Mouse (Mus musculus) spleen, postnatal 10 days (tissue): ENCODE data around the gene Fam208b.
"Not testable (repeated sequence)": the region's sequence is repeated elsewhere in the genome, so short reads cannot be mapped to it uniquely, and the experiment has no call there.

Source experiments
- DNase-seq, 2 experiments: peaks; one replicate each; pipeline ENCODE4 v3.0.0; 2021 to 2022; ENCODE audit warnings: low spot score in 2 of 2

Gene Fam208b

DNA sequence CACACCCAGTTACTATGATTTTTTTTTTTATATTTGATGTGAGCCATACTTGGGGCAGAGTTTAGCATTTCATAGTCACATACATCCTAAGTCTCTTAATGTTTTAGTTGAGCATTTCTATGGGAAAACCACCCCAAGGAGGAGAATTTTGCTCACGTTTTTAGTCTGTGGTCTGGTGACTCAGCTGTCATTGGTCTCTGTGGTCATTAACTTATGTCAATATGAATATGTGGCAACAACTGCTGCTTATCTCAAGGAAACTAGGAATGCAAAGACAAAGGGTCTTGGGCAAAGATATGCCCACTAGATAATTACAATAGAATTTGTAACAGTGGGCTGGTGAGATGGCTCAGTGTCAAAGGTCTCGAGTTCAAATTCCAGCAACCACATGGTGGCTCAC, 47.0 kb downstream of the Fam208b start:
- DNase-seq: no peak

DNA sequence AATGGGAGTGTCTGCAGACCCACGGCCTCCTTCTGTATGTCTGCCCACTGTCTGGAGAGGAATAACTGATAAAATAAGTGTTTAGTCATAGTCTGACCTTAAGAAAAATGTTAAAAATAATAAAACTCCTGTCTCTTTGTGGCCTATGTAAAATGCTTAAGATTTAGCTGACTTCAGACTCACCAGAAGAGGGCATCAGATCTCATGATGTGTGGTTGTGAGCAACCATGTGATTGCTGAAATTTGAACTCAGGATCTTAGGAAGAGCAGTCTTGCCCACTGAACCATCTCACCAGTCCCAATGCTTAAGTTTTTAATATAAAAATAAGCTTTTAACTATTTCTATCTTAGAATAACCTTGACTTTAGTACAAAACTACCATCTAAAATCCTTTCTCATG, 47.8 kb downstream of the Fam208b start:
- DNase-seq: no peak

DNA sequence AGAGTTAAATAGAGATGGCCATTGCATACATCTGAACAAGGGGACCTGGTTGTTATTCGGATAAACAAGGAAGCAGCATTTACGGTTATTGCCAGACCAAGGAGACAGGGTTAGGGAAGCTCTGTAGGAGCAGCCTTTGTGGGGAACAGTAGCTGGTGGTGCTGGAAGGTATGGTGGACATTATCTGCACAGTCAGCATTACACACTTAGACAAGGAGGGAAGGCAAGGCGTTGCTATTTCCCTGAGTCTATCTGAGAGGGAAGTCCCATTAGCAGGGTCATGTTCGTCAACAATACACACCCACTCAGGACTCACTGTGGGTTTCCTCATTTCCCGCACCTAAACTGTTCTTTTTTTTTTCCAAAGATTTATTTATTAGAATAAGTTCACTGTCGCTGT, 63.1 kb downstream of the Fam208b start:
- no peak for DNase-seq

DNA sequence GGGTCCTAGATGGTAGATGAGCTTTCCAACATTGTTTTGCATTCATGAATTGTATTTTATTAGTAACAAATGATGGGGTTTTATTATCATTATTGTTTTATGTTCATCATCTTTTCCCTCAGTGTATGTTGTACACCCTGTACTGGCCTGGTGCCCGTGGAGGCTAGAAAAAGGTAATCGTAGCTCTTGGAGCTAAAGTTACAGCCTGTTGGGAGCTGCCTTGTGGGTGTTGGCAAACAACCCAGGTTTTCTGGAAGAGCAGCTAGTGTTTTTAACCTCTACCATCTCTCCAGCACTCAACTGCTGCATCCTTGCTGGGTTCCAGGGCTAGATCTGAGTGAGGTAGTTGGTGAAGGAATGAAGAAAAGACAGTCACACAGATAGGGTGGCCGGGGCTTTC, 63.5 kb downstream of the Fam208b start:
- no peak for DNase-seq

DNA sequence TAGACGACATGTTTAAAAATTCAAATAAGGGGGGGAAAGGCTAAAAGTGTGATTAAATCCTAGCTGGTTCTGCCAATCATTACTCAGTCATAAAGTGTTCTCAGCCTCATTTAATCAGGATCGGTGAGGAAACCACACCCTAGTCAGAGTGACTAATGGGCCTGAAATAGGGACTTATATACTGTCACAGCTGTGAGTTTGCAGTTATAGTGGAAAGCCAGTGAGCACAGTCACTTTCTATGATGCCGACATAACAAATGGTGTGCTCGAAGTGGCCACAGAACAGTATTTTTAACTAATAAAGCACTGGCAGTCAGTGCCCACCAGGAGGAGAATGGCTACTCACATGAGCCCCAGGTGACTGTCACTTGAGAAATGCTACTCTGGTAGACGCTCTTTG, 66.0 kb downstream of the Fam208b start:
- no peak for DNase-seq

DNA sequence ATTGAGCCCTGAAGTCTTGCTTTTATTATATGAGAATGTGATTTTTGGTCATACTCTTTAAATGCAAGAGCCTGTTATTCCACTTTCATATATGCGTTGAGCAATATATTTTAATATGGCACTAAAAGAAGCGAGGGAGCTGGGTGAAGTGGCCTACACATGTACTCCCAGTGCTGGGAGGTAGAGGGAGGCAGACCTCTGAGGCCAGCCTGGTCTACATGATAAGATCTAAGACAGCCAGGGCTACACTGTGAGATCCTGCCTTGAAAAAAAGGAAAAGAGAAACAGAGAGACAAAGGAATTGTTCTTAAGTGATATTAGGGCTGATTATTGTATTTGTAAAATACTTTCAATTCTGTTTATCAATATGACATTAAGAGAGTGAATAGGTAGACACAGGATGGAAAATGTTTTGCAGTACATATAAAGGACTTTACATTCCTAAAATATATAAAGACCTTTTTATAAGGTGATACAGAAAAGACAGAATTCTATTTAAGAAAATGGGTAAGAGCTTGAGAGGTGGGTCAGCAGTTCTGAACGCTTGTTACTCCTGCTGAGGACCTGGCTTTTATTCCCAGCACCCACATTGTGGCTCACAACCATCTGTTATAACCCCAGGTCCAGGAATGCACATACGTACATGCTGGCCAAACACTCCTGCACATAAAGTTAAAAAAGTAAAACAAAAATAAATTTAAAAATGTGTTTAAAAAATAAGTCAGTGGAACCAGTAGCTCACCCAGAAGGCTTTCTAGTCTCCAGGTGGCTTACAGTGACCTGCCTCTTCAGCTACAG, 66.6 kb downstream of the Fam208b start:
- DNase-seq: no peak

DNA sequence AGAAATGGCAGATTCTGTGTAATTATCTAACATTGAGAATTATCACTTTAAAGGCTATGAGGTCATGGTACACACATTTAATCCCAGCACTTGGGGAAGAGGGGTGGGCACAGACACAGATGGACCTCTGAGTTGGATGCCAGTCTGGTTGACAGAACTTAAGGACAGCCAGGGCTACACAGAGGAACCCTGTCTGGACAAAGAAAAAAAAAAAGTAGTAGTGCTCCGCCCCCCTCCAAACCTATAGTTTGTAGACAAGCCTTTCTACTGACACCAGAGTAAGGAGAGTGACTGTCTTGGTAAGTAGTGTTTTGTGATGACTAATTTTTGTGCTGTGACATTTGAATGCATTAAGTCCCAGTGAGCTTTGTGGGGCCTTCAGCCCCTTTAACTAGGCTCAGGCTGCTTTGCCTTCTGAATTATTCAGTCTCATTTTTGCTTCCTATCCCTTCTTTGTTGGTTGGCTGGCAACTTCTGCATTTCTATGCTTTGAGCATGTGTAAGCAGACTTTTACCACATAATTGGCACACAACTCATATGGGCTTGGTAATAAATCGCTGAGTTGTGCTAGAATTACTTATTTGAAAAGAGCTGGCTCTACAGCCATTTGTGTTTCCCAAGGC, 69.6 kb downstream of the Fam208b start:
- DNase-seq: no peak

DNA sequence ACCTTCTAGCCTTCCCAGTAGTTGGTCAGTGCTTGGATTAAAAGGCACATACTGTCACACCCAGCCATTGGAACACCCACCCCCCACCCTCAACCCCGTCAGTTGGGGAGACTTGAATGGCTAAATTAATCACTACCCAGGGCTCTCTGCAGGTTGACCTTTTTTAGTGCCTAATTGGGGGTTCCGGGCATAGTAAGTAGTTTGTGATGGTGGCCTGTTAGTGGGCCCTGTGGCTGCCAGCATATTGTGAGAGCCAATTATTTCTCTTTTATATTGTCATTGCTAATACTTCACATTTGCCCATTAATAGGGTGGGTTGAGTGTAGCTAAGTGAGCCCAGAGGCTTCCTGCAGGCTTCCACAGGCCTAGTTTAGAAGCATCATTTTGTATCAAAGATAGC, 70.7 kb downstream of the Fam208b start:
- no peak for DNase-seq

DNA sequence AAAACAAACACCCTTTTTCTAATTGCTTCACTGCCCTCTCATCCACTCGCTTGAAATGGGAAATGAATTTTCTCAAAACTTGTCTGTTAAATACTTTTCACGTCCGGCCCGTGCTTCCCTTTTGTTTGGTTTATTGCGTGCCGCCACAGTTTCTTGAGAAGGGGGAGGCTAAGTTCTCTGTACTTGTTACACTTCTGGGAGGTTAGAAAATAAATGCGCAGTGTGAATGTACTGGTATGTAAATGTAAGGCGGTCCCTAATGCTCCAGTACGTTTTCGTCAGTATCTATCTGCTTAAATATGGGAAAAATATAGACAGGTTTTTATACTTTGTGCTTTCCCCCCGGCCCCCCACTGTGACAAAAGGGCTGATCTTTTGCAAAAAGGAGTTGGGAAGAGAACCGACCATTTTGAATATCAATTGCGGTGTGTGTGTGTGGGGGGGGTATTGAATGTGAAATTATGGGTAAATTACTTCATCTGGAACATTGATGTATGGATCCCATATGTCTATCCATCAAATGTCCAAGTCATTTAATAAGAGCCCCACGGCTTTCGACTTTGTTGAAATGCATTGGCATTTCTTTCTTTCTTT, 71.8 kb downstream of the Fam208b start:
- DNase-seq: peak in 1 of 2 experiments; percentile 26

DNA sequence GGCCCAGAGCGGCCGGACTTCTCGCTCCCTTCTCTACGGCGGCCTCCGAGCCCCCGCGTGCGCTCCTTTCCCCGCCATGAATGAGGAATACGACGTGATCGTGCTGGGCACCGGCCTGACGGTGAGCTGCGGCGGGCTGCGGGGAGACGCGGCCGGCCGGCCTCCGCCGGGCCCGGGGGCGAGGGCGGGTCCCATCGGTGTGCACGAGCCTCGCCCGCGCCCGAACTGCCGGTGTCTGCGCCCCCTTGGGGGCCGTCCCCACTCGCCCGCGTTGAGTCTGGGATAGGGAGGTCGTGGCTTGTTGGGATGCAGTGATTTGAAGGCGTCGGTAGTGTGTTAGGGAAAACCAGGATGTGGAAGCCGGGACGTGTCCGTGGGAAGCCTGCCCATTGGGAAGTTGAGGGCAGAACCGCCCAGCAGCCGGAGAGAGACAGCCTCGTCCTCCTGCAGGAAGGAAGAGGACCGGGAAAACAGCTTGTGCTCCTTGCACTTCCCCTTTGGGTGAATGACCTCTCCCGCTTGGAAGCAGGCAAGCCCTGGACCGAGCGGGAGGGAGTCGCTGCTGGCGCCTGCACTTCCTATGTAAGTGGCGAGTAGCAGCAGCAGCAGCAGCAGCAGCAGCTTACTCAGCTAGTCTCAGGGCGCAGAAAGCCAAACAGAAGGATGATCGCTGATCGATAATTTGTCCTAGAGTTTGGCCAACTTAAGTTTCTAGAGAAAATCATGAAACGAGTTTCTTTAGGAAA, 72.5 kb downstream of the Fam208b start:
- DNase-seq: peak; percentile 59 to 63

DNA sequence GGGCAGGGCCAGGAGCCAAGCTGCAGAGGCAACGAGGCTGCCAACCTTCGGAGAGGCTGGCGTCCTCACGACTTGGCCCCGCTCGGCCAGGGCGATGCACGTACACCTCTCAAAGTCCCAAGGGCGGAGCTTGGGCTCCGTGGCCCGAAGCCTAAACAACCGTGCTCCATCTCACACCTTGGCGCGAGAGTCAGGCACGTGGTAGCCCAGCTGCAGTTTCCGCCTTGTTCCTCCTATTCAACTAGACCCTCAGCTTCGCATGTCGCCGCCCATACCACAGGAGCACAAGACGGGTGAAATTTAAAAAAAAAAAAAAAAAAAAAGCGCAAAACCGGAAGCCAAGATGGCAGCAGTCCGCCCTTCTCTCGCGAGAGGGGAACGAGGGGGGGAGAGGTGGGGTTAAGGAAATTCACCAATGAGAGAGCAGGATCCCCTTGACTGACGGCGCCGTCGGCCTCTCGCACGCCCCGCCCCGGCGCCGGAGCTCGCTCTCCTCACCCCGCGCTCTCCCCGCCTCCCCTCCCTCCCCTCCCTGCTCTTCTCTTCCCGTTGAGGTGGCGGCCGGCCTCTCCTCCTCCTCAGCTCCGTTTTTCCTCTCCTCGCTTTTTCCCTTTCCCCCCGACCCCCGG, 73.2 kb downstream of the Fam208b start, which contains the start of gene Gdi2:
Gene Gdi2, plus strand, starts transcription at position 470 of the 629 bp plus-strand sequence.
- DNase-seq: peak; percentile 94 to 97

DNA sequence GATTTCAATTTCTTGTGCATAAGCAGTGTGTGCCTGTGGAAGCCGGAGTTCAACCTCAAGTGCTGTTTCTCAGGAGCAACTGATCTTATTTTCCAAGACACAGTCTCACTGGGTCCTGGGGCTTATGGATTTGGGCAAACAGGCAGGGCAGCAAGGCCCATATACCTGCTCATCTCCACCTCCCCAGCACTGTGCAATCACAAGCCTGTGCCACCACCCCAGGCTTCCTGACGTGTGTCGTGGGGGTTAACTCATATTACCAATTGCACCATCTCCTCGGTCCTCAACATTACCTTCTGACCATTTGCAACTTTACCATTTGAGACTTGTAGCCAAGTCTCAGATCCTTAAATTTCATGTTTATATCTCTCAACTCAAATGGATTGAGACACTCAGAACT, 76.8 kb downstream of the Fam208b start:
- DNase-seq: no peak

DNA sequence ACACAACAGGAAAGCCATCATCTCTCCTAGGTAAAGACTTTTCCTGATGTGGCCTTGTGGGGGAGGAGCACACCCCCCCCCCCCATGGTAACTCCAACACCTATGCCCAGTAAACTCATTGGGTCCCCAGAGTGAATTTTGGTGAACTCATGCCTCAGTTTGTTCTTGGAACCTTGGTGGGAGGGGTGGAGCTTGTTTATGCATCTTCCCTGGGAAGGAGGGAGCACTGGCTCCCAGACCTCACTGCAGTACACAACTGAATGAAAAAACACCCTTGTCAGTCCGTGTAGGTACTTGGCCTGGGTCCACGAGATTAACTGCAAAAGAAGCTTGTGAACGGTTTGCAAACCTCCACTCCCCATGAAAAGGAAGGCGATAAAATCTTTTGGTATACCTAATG, 78.5 kb downstream of the Fam208b start:
- no peak for DNase-seq

DNA sequence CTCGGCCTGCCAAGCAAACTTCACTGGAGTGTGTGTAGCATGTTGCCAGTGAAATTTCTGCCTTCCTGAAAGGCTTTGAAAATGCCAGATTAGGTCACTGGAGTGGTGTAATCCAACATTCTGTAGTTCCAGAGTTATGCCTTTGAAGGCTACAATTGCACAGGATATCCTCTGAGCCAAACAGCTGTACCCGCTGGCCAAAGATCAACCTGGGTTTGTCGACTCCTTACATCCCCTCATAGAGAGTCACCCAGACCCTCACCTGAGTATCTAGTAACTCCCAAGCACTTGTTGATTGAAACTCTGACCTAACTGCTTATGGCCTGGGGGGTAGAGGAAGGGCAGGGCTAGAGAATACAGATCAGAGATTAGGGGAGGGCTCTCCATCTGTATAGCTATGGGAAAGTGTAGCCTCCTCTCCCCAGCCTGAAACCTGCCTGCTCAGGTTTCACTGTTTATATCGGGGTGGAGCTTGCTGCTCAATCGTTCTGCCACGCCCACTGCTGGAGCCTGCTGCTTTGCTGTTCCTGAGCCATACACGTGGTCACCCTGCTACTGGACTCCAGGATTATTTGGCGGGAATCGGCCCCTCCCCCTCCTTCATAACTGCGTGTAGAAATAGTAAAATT, 79.1 kb downstream of the Fam208b start:
- DNase-seq: no peak

DNA sequence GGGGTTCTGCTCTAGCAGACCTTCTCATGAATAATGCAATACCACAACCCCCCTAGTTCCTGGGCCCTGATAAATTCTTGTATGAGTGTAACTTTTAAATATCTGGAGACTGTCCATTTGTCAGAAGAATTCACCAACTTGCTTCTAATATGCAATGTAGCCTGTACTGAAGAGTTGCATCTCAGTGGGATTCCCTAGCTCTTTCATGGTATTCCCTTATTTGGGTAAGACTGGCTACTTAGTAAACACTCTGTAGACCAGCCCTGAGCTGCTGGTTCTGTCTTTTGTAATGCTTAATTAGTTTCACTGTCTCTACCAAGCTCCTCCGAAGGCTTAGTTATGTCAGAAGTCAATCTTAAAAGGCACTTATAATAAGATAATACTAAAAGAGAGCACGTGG, 79.7 kb downstream of the Fam208b start:
- not testable (repeated sequence) for DNase-seq

DNA sequence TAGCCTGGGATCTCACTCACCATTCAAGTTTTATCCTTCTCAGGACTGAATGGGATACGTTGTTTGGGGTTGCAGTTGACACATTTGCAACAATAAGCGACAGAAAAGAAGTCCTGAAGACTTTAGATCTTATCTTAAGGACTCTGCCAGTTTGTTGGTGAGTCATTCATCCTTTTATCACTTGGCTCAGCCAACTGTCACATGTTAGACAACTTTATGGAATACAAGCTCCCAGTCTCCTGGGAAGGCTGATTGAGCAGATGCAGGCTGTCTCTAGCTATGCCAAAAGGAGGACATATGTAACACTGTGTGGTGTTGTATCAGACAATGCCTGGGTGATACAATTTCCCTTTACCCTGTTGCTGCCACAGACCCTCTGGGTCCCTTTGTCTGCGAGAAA, 80.5 kb downstream of the Fam208b start:
- no peak for DNase-seq

DNA sequence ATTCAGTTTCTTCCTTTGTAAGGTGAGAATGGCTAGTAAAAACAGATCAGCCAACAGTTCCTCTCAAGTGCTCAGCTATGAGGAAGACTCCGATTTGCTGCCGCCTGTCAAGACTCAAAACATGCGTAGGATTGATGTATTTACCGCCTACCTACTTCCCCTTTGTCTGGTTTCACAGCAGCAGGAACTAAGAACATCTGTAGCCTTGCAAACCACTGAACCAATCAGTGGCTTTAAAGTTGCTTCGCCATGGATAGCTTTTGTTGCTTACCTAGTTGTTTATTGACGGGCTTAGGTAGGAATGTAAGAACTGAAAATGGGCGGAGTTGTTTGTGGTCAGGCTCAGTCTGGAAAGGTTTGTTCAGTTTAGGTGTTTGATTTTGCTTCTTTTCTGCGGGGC, 84.6 kb downstream of the Fam208b start:
- peak in 1 of 2 experiments; percentile 48 for DNase-seq

DNA sequence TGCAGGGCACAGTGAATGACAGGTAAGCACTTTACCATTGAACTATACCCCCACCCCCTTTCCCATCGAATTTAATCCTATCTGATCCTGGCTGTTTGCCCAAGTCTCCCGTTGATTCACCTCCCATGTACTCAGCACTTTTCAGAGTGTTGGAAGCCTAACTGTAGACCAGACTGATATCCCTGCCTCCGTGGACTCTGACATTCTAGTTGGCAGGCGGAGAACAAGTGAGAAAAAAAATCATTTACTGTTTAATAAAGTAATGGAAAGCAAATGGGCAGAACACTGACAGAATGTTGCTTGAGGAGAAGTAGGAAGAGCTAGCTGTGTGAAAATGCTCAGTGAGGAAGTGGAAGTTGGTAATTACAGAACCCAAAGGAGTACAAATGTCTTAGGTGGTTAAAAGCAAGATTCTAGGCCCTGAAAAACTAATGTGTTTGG, 85.3 kb downstream of the Fam208b start:
- DNase-seq: no peak

DNA sequence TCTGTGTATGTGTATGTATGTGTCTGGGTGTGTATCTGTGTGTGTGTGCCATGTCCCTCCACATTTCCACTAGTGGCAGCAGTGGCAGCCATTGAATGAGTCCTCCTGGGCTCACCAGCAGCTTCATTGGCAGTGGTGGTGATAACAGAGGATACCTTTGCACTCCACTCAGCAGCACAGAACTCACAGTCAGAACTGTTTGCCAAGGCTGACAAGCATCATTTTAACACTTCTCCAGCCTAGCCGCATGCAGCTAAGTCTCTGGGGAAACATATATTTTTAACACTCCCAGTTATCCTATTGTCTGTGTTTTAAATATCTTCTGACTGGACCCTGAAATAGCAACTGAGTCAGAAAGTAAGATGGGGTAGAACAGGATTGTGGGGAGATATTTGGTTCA, 87.0 kb downstream of the Fam208b start:
- no peak for DNase-seq

DNA sequence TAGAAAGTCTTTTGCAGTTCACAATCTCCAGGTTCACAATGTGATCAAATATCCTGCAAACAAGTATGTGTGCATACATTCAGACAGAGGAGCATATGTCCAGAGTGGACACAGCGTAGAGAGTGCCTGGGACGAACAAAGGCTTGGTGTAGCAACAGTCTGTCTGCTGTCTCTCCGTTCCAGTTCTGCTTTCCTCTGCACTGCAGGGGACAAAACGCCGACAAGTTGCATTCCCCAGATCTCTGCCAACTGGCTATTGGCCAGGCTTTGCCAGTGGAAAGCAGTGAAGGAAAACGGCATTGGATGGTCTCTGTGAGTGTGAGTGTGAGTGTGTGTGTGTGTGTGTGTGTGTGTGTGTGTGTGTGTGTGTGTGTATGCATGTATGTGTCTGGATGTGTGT, 87.4 kb downstream of the Fam208b start:
- DNase-seq: no peak

DNA sequence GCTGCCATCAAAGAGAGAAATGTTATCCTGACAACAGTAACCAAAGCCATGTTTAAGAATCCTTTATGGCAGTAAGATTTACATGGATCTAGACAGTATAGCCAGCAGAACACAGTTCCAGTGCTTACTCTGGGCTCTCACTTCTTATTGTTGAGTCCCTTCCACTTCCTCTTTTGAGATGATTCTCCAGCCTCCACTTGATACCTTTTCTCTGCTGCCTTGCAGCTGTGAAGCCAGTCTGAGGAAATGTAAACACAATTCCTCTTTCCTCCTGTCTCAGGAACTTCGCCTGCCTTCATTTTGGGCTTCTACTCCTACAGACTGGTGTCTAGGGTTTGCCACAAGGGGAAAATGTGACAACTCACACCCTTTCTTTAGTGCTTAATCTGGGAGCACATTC, 90.9 kb downstream of the Fam208b start:
- not testable (repeated sequence) for DNase-seq
